Mouse (Mus musculus): ENCODE measurements around the gene Lrtm1. TPM values are rescaled to one million over a fixed set of nuclear protein-coding genes. Genes with fewer than 3 reads are reported as not detected.

Gene Lrtm1
- polyA plus RNA-seq, 1 experiment from 2014 or later: 1.0 TPM

DNA sequence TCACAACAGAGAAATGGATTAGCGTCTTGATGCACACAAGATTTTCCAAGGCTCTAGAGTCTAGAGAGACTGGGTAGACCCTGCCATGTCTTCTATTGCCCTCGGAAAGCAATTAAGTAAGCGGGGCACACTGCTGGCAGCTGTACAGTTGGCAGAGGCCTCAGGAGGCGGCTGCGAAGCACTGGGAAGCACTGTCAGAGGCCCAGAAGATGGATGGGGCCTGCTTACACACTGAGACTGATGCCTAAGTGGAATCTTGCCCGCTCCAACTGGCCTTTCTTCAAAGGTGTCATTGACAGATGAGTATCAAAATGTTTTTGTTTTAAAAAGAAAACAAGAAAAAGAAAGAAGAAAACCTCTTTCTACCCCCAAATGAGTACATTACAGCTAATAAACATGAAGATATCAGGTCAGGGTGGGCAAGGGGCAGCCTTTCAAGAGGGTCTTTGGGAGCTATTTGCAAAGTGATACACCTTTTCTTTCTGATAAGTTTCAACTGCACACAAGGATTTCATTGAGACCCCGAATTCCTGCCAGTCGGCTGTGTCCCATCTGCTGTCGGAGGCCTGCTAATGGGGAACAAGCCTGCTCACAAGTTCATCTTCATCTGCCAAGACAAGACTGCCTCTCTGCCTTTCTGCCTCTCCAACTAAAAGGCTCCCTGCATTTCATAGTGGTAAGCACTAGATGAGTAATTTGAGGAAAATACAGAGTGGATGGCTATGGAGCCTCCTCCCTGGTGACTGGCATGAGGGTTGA, 22.8 kb downstream of the Lrtm1 start:
- WGBS: 55% methylated on average over 9 of the region's 9 CpGs
- no peaks in the 10 kb centered on the region for H3K27me3 ChIP-seq
- H3K9me3 ChIP-seq: no peaks in the 10 kb centered on the region
- no peak overlapping the region for H3K9ac ChIP-seq
- no peak for ATAC-seq (ENCODE audit: low FRiP score, low read depth)
- no peak overlapping the region for H3K4me3 ChIP-seq
- no peak overlapping the region for H3K4me2 ChIP-seq (replicated peaks)
- H3K4me1 ChIP-seq: no peaks in the 10 kb centered on the region
- H3K36me3 ChIP-seq: no peaks in the 10 kb centered on the region
- H3K27ac ChIP-seq: no peak overlapping the region

- Histone ChIP-seq H3K36me3 (no peaks in the 10 kb centered on the region), H3K4me3 (no peak overlapping the region), H3K9me3 (no peaks in the 10 kb centered on the region), H3K4me2 (replicated peaks) (no peak overlapping the region), H3K27me3 (no peaks in the 10 kb centered on the region), H3K4me1 (no peaks in the 10 kb centered on the region), H3K9ac (no peak overlapping the region), H3K27ac (no peak overlapping the region)
- no peak for ATAC-seq (ENCODE audit: low FRiP score, low read depth)
- WGBS: 85% methylated on average over 1 of the region's 1 CpGs
Observed at GRCm38 (mm10) chr14:29041498-29041897, 23.5 kb downstream of the Lrtm1 start.

DNA sequence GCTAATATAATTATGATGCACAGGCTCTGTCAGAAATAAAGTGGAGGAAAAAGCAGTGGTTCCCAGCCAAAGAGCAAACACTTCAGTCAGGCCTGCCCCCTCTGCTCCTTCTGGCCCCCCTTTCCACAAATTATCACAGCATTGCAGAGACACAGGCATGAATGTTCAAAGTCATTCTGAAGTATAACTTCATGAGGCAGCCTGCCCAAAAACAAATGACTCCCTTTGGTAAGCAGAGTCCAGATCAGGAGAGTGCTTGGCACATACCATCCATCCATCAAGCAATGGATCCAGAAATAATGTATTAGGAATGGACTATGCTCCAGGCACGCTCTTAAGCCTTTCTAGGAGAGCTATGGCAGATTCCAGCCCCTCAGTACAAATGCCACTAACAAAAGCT, 24.3 kb downstream of the Lrtm1 start:
- Histone ChIP-seq H3K4me2 (replicated peaks) (no peak overlapping the region), H3K27ac (no peak overlapping the region), H3K9me3 (no peaks in the 10 kb centered on the region), H3K27me3 (no peaks in the 10 kb centered on the region), H3K36me3 (no peaks in the 10 kb centered on the region), H3K9ac (no peak overlapping the region), H3K4me1 (no peaks in the 10 kb centered on the region), H3K4me3 (no peak overlapping the region)
- no peak for ATAC-seq (ENCODE audit: low FRiP score, low read depth)
- WGBS: 62% methylated on average over 1 of the region's 1 CpGs

DNA sequence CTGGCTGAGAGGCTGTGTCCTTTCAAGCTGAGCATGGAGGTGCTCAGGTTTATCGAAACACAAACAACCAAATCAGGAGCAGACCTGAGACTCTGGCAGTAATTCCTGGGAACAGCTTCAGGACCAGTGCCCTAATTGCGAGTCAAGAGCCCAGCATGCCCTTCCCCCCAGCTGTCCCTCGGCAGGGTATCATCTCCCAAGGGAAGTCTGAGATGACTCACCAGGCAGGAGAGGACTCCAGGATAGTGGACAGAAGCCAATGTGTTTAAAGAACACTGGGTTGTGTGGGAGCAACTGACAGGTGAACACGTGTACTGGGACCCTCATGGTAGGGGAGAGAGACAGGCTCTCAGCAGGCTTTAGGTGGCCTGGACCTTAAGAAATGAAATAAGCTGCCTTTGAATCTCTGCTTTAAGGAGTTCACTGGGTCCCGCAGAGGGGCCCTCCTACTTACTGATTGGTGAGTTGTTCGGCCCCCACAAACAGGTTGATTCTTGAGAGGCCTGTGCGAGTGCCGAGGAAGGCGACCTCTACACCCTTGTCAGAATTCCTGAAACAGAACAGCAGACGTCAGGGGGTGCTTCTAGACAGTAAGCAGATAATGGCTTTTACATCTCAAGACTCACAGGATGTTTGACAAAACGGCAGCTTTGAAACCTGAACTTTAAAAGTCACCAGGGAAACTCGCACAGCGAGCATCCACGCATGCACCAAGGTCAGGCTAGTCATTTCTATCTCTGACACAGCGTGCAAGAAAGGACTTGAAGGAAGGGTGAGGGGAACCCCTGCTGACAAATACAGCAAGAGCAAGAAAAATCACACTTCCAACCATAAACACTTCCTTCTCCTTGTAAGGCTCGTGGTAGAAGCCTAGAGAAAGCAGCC, 34.2 kb downstream of the Lrtm1 start:
- Histone ChIP-seq H3K4me1 (peaks cover 23% of the 10 kb centered on the region), H3K4me2 (replicated peaks) (no peak overlapping the region), H3K9me3 (no peaks in the 10 kb centered on the region), H3K27me3 (no peaks in the 10 kb centered on the region), H3K27ac (no peak overlapping the region), H3K4me3 (no peak overlapping the region), H3K9ac (no peak overlapping the region), H3K36me3 (no peaks in the 10 kb centered on the region)
- 32% methylated on average over 16 of the region's 16 CpGs for WGBS
- ATAC-seq (ENCODE audit: low FRiP score, low read depth): no peak

- no peak for ATAC-seq (ENCODE audit: low FRiP score, low read depth)
Observed at GRCm38 (mm10) chr14:29060679-29061078, 42.7 kb downstream of the Lrtm1 start.

DNA sequence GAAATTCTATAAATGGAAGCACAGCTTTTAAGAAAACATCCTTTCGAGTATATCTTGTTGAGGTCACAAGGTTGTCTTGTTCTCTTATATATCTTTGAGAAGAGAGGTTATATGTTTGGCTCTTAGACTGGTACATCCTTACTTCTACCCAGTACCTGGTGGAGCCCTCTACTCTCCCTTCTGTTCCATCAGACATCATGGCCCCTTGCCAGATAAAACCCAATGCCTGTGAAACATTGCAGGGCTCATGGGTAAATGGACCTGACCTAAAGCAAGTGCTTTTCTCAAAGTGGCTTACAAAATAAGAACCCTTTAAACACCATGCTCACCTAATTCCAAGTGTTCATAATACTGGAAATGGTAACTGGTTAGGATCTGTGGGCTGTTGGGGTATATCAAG, 43.5 kb downstream of the Lrtm1 start:
- no peak for ATAC-seq (ENCODE audit: low FRiP score, low read depth)
- Histone ChIP-seq H3K4me3 (no peak overlapping the region), H3K9ac (no peak overlapping the region), H3K36me3 (no peaks in the 10 kb centered on the region), H3K9me3 (no peaks in the 10 kb centered on the region), H3K4me2 (replicated peaks) (no peak overlapping the region), H3K4me1 (peaks cover 10% of the 10 kb centered on the region), H3K27ac (no peak overlapping the region), H3K27me3 (no peaks in the 10 kb centered on the region)
- 84% methylated on average over 1 of the region's 1 CpGs for WGBS

More at GRCm38 (mm10) chr14:29060679-29061078, 42.7 kb downstream of the Lrtm1 start:
- Histone ChIP-seq H3K4me1 (peaks cover 12% of the 10 kb centered on the region), H3K36me3 (no peaks in the 10 kb centered on the region), H3K4me2 (replicated peaks) (no peak overlapping the region), H3K27me3 (no peaks in the 10 kb centered on the region), H3K9ac (no peak overlapping the region), H3K9me3 (no peaks in the 10 kb centered on the region), H3K27ac (no peak overlapping the region), H3K4me3 (no peak overlapping the region)

DNA sequence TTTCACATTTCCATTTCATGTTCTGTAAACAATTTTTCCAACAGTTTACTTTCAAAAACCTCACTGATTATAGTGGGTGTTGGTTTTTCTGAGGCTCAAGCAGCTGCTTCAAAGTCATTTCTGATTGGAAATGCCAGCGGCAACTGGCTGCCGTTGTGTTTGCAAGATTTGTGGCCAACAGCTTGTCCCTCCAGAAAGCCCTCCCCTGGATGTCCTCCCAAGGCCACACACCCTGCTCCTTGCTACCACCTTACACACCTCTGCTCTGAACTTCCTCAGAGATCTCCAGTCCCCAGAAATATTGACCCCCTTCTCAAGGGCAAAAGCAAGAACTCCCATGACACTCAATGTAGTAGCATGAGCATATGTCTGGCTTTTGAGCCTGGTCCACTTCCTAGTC, 44.7 kb downstream of the Lrtm1 start:
- WGBS: 88% methylated on average over 2 of the region's 2 CpGs
- Histone ChIP-seq H3K4me3 (no peak overlapping the region), H3K4me2 (replicated peaks) (no peak overlapping the region), H3K36me3 (no peaks in the 10 kb centered on the region), H3K27me3 (no peaks in the 10 kb centered on the region), H3K27ac (no peak overlapping the region), H3K4me1 (peaks cover 13% of the 10 kb centered on the region), H3K9ac (no peak overlapping the region), H3K9me3 (no peaks in the 10 kb centered on the region)
- ATAC-seq (ENCODE audit: low FRiP score, low read depth): no peak

DNA sequence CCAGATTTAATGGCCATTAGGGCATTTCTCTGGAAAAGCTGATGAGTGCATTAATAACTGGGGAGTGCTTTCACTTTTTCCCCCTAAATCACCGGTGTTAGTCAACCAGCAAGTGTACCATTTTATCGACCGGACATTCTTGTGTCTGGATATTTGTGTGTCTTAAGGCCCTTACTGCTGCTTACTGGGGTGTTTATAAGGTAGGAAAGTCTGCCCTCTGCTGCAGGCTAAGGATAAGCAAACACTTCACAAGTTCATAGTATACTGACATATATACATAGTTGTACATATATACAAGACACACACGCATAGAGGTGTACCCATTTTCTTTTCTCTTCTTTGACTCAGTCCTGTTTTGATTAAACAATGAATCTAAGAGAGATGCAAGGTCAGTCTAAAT, 55.7 kb downstream of the Lrtm1 start:
- ATAC-seq (ENCODE audit: low FRiP score, low read depth): no peak
- H3K36me3 ChIP-seq: no peaks in the 10 kb centered on the region
- H3K4me1 ChIP-seq: peaks cover 42% of the 10 kb centered on the region
- H3K9me3 ChIP-seq: no peaks in the 10 kb centered on the region
- no peak overlapping the region for H3K4me3 ChIP-seq
- peak overlapping the region; percentile 28; the same call in 1 of the 2 replicates for H3K4me2 ChIP-seq (replicated peaks)
- H3K9ac ChIP-seq: no peak overlapping the region
- no peak overlapping the region for H3K27ac ChIP-seq
- 36% methylated on average over 4 of the region's 4 CpGs for WGBS
- H3K27me3 ChIP-seq: peaks cover 18% of the 10 kb centered on the region; the same call in 1 of the 2 replicates

DNA sequence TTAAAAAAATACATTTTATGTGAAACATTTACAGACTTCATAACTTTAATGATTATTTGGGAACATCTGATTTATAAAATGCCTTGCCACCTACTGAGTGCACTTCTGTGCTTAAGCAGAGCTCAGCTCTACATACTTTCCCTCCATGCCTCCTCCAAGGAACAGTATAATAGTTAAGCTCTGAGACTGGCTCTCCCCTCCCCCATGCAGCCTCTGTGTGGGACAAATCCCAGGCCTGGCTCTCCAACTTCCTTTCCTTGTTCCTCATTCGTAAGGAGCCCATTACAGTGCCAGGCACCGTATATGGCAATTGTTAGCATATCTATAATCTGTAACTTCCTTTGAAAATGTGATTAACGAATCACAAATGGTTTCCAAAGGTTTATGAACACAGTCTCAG, 59.4 kb downstream of the Lrtm1 start:
- Histone ChIP-seq H3K4me3 (no peak overlapping the region), H3K4me2 (replicated peaks) (no peak overlapping the region), H3K4me1 (peaks cover 44% of the 10 kb centered on the region), H3K27ac (0 out of 2 replicates have a peak overlapping the region, but pooled peaks have one; percentile 7), H3K9me3 (no peaks in the 10 kb centered on the region), H3K27me3 (peaks cover 24% of the 10 kb centered on the region; the same call in 1 of the 2 replicates), H3K9ac (no peak overlapping the region), H3K36me3 (no peaks in the 10 kb centered on the region)
- ATAC-seq (ENCODE audit: low FRiP score, low read depth): peak; percentile 61
- WGBS: 18% methylated on average over 3 of the region's 3 CpGs

DNA sequence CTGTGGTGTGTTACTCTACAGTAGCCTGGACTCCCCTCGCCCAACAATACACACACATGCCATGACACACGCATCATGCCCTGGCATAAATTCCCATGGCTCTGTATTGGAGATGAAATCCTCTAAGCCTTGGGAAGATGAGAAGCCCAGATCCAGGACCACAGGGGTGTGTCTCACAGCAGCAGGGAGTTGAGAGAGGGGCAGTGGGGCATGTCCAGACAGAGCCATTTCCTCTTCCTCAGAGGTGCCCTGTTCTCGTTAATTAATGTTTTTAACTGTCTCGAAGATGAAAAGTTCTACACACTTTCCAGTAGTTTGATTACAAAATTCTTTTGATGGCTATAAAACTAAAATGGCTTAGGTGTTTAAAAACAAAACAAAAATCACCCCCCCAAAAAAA, 62.2 kb downstream of the Lrtm1 start:
- no peak overlapping the region for H3K4me3 ChIP-seq
- 75% methylated on average over 4 of the region's 4 CpGs for WGBS
- no peak overlapping the region for H3K27ac ChIP-seq
- peaks cover 20% of the 10 kb centered on the region; the same call in 1 of the 2 replicates for H3K27me3 ChIP-seq
- no peak for ATAC-seq (ENCODE audit: low FRiP score, low read depth)
- H3K4me2 ChIP-seq (replicated peaks): no peak overlapping the region
- no peak overlapping the region for H3K9ac ChIP-seq
- no peaks in the 10 kb centered on the region for H3K36me3 ChIP-seq
- H3K4me1 ChIP-seq: peaks cover 24% of the 10 kb centered on the region
- no peaks in the 10 kb centered on the region for H3K9me3 ChIP-seq

- Histone ChIP-seq H3K4me2 (replicated peaks) (no peak overlapping the region), H3K27ac (no peak overlapping the region), H3K4me3 (no peak overlapping the region), H3K4me1 (peaks cover 27% of the 10 kb centered on the region), H3K27me3 (peaks cover 16% of the 10 kb centered on the region; the same call in 1 of the 2 replicates), H3K36me3 (no peaks in the 10 kb centered on the region), H3K9ac (no peak overlapping the region), H3K9me3 (no peaks in the 10 kb centered on the region)
- ATAC-seq (ENCODE audit: low FRiP score, low read depth): no peak
- 56% methylated on average over 4 of the region's 4 CpGs for WGBS
Observed at GRCm38 (mm10) chr14:29080630-29081029, 62.6 kb downstream of the Lrtm1 start.

- no peak for ATAC-seq (ENCODE audit: low FRiP score, low read depth)
- H3K27ac ChIP-seq: no peak overlapping the region
- 91% methylated on average over 1 of the region's 1 CpGs for WGBS
- no peaks in the 10 kb centered on the region for H3K36me3 ChIP-seq
- H3K9me3 ChIP-seq: no peaks in the 10 kb centered on the region
- no peak overlapping the region for H3K4me2 ChIP-seq (replicated peaks)
- H3K4me3 ChIP-seq: no peak overlapping the region
- H3K27me3 ChIP-seq: peaks cover 11% of the 10 kb centered on the region; the same call in 1 of the 2 replicates
- H3K4me1 ChIP-seq: peaks cover 32% of the 10 kb centered on the region
- H3K9ac ChIP-seq: no peak overlapping the region
Observed at GRCm38 (mm10) chr14:29082171-29082570, 64.2 kb downstream of the Lrtm1 start.

Data from limb, embryonic 13.5 days (tissue).